Mouse (Mus musculus): ENCODE data around the gene Eme2. TPM values are rescaled to one million over a fixed set of nuclear protein-coding genes. Genes with fewer than 3 reads are reported as not detected.
A peak's percentile ranks its signal among the peaks of the same experiment; 100 is the strongest.

Eme2 gene
- polyA plus RNA-seq, 1 experiment from 2014 or later, result 12.2 TPM

DNA sequence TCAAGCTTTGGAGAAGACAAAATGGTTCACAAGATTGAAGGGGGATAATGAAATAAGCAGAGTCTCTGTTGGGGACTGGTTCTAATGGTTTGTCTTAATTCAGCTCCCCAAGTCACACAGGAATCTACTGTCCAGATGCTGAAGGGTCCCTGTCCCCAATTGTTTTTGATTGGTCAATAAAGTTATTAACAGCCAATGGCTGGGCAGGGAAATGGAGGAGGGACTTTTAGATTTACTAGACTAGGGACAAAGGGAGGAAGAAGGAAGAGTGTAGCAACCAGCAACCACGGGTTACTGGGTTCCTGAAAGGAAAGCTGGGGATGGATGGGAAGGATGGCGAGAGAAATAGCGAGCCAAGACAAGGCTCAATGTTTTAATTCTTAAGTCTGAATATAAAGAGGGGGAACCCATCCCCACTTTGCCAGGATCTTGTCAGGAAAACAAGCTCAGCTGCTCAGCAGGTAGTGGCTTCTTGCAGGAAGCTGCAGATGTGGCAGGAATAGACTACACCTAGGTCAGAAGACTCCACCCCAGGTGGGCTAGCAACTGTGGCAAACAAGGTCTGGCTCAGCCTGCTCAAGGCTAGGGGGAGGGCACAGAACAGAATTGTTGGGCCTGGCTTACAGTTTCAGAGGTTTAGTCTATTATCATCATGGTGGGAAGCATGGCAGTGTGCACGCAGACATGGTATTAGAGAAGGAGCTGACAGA lies 21.0 kb downstream of the Eme2 start:
- Histone ChIP-seq H3K36me3 (ENCODE audit: control insufficient read depth, insufficient read depth) (no peaks in the 10 kb centered on the region), H3K4me3 (ENCODE audit: low read depth, low read length) (no peak overlapping the region), H3K4me2 (ENCODE audit: low read depth, low read length) (no peak overlapping the region), H3K27me3 (ENCODE audit: control insufficient read depth, insufficient read depth, low read depth, low read length) (no peaks in the 10 kb centered on the region), H3K9ac (ENCODE audit: low read depth, low read length) (no peak overlapping the region), H3K27ac (ENCODE audit: low read length) (no peak overlapping the region), H3K4me1 (ENCODE audit: control insufficient read depth, low read depth, low read length) (peaks cover 3% of the 10 kb centered on the region; the same call in 1 of the 2 replicates), H3K9me3 (replicated peaks; ENCODE audit: control insufficient read depth, low read length) (no peaks in the 10 kb centered on the region)
- no peak for ATAC-seq (ENCODE audit: low read depth)
- 48% methylated on average over 4 of the region's 4 CpGs for WGBS (ENCODE audit: insufficient replicate concordance)

DNA sequence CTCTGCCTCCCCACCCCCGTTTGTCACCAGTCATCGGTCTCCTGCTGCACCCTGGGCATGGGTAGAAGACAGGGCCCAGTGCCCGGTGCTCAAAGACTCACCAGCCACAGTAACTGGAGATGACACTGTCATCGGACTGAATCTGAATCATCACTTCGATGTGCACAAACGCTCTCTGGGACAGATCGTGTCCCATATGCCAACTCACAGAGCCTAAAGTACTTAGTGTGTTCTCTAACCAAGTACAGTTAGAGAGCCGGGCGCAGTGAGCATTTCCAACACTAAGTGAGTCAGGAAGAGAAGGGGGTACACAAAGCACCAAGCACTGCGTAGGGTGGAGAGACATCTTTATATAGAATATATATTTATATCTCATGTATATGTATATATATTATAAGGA lies 27.0 kb downstream of the Eme2 start:
- 87% methylated on average over 10 of the region's 10 CpGs for WGBS (ENCODE audit: insufficient replicate concordance)
- Histone ChIP-seq H3K9ac (ENCODE audit: low read depth, low read length) (no peak overlapping the region), H3K27ac (ENCODE audit: low read length) (no peak overlapping the region), H3K4me2 (ENCODE audit: low read depth, low read length) (no peak overlapping the region), H3K4me3 (ENCODE audit: low read depth, low read length) (no peak overlapping the region), H3K4me1 (ENCODE audit: control insufficient read depth, low read depth, low read length) (no peaks in the 10 kb centered on the region), H3K9me3 (replicated peaks; ENCODE audit: control insufficient read depth, low read length) (no peaks in the 10 kb centered on the region), H3K36me3 (ENCODE audit: control insufficient read depth, insufficient read depth) (peaks cover 8% of the 10 kb centered on the region), H3K27me3 (ENCODE audit: control insufficient read depth, insufficient read depth, low read depth, low read length) (no peaks in the 10 kb centered on the region)
- ATAC-seq (ENCODE audit: low read depth), result no peak

DNA sequence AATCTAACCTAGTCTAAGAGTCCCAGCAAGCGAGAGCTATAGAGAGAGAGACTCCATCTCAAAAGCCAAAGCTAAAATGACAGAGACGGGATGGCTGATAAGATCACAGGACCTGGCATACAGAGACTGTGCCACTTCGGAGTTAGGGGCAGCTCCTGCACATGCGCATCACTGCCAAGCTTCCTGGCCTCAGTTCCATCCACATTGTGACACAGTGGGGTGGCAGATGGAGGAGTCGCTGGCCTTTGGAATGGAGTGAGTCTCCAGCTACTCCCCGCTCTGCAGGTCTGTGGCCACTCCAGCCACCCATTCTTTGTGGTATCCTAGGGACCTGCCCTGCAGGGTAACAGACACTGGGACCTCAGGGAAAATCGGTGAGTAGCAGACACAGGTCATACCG lies 29.1 kb downstream of the Eme2 start, which contains the start of gene Igfals:
TSS of gene Igfals (plus strand) at position 222 of the 400 bp plus-strand sequence.
- peaks cover 22% of the 10 kb centered on the region for H3K36me3 ChIP-seq (ENCODE audit: control insufficient read depth, insufficient read depth)
- H3K9me3 ChIP-seq (replicated peaks; ENCODE audit: control insufficient read depth, low read length), result no peaks in the 10 kb centered on the region

DNA sequence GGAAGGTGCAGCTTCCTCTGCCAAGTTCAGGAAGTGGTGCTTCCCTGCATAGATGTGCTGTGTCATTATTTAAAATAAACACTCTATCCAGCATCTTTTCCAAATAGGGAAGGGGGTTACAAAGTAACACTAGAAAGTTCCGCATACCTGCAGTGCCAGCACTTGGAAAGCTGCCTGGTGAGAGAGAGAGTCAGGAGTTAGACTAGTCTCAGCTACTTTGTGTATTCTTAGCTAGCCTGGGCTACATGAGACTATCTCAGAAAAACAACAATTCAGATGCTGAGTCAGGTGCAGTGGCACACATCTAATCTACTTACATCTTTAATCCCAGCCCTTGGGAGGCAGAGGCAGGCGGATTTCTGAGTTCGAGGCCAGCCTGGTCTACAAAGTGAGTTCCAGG lies 33.1 kb downstream of the Eme2 start:
- WGBS (ENCODE audit: insufficient replicate concordance), result 82% methylated on average over 3 of the region's 3 CpGs
- H3K9me3 ChIP-seq (replicated peaks; ENCODE audit: control insufficient read depth, low read length), result no peaks in the 10 kb centered on the region
- H3K4me2 ChIP-seq (ENCODE audit: low read depth, low read length), result no peak overlapping the region
- peaks cover 24% of the 10 kb centered on the region for H3K36me3 ChIP-seq (ENCODE audit: control insufficient read depth, insufficient read depth)
- peaks cover 38% of the 10 kb centered on the region for H3K4me1 ChIP-seq (ENCODE audit: control insufficient read depth, low read depth, low read length)
- H3K27me3 ChIP-seq (ENCODE audit: control insufficient read depth, insufficient read depth, low read depth, low read length), result no peaks in the 10 kb centered on the region
- ATAC-seq (ENCODE audit: low read depth), result no peak
- no peak overlapping the region for H3K4me3 ChIP-seq (ENCODE audit: low read depth, low read length)
- H3K27ac ChIP-seq (ENCODE audit: low read length), result no peak overlapping the region; the same call in 1 of the 2 replicates
- no peak overlapping the region for H3K9ac ChIP-seq (ENCODE audit: low read depth, low read length)

More for the DNA sequence above, 29.1 kb downstream of the Eme2 start, which contains the start of gene Igfals:
- H3K4me3 ChIP-seq (ENCODE audit: low read depth, low read length), result no peak within 1 kb of the TSS
- H3K4me2 ChIP-seq (ENCODE audit: low read depth, low read length), result no peak within 1 kb of the TSS
- 87% methylated on average over 8 of the region's 8 CpGs for WGBS (ENCODE audit: insufficient replicate concordance)
- H3K27ac ChIP-seq (ENCODE audit: low read length), result no peak within 1 kb of the TSS
- peaks cover 2% of the 10 kb centered on the region; the same call in 1 of the 2 replicates for H3K4me1 ChIP-seq (ENCODE audit: control insufficient read depth, low read depth, low read length)
- ATAC-seq (ENCODE audit: low read depth), result no peak
- no peaks in the 10 kb centered on the region for H3K27me3 ChIP-seq (ENCODE audit: control insufficient read depth, insufficient read depth, low read depth, low read length)
- H3K9ac ChIP-seq (ENCODE audit: low read depth, low read length), result no peak within 1 kb of the TSS

DNA sequence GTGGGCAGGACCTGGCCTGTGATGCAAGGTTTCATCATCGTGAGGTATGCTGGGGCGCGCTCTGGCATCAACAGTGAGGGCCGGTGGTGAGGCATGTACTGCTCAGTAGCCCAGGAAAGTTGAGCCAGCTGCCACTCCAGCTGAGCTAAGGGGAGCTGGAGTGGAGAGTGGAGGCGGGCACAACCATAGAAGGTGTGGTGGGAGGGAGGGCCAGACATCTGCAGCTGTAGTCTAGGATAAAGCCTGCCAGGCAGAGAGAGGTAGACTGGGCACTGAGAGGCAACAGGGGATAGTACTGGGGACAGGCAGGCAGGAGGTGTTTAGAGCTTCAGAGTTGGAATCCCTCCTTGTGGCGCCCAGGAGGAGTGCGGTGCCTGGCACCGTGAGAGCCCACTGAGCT lies 34.8 kb downstream of the Eme2 start:
- WGBS (ENCODE audit: insufficient replicate concordance), result 77% methylated on average over 8 of the region's 8 CpGs
- Histone ChIP-seq H3K4me2 (ENCODE audit: low read depth, low read length) (peak overlapping the region; percentile 31), H3K36me3 (ENCODE audit: control insufficient read depth, insufficient read depth) (peaks cover 28% of the 10 kb centered on the region), H3K9me3 (replicated peaks; ENCODE audit: control insufficient read depth, low read length) (no peaks in the 10 kb centered on the region), H3K4me3 (ENCODE audit: low read depth, low read length) (no peak overlapping the region), H3K27ac (ENCODE audit: low read length) (peak overlapping the region; percentile 90), H3K4me1 (ENCODE audit: control insufficient read depth, low read depth, low read length) (peaks cover 44% of the 10 kb centered on the region), H3K9ac (ENCODE audit: low read depth, low read length) (peak overlapping the region; percentile 26), H3K27me3 (ENCODE audit: control insufficient read depth, insufficient read depth, low read depth, low read length) (no peaks in the 10 kb centered on the region)
- peak; percentile 75 for ATAC-seq (ENCODE audit: low read depth)

DNA sequence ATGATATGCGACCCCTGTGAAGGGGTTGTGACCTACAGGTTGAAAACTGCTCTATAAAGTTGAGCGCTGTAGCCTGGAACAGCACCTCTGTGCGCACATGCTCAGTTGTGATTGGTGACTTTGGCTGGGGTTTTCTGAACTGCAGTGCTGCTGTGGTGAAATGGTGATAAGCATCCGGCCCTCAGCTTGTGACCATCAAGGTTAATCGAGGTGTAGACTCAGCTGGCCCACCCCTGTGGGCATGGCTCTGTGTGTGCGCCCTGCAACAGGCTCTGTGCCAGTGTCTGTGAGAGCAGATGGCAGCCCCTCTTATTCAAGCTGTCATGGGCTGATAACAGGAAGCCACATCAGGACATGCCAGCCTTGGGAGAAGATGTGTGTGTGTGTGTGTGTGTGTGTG lies 35.9 kb downstream of the Eme2 start:
- Histone ChIP-seq H3K9me3 (replicated peaks; ENCODE audit: control insufficient read depth, low read length) (no peaks in the 10 kb centered on the region), H3K36me3 (ENCODE audit: control insufficient read depth, insufficient read depth) (peaks cover 29% of the 10 kb centered on the region), H3K4me2 (ENCODE audit: low read depth, low read length) (peak overlapping the region; percentile 46), H3K4me3 (ENCODE audit: low read depth, low read length) (no peak overlapping the region), H3K27me3 (ENCODE audit: control insufficient read depth, insufficient read depth, low read depth, low read length) (no peaks in the 10 kb centered on the region), H3K27ac (ENCODE audit: low read length) (peak overlapping the region; percentile 77), H3K4me1 (ENCODE audit: control insufficient read depth, low read depth, low read length) (peaks cover 44% of the 10 kb centered on the region), H3K9ac (ENCODE audit: low read depth, low read length) (no peak overlapping the region)
- peak; percentile 95 for ATAC-seq (ENCODE audit: low read depth)
- 40% methylated on average over 6 of the region's 6 CpGs for WGBS (ENCODE audit: insufficient replicate concordance)

DNA sequence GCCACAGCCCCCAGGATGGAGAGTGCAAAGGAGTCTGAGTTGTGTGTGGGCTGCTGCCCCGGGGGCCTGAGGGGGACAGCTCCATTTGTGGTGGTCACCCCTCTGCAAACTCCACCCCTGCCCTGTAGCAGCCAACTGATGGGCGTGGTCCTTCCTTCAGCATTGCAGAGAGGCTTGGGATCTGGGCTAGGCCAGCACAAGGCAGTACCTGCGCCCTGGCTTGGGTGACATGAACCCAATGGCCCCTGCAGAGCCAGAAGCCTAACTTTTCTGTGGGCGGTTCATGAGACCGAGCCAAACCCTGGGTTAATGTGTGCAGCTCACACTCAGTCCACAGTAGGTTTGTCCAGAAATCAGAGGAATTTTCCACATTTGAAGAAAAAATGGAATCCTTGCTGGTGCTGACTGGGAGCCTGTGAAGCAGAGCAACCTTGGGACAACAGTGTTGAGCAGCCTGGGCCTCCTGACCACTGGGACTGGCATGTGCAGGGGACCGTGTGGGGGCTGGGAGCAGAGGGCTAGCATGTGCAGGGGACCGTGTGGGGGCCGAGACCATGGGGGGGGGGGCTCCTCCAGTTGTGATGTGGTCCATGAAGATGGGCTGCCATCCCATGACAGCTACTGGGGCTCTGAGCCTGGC lies 36.9 kb downstream of the Eme2 start:
- H3K9me3 ChIP-seq (replicated peaks; ENCODE audit: control insufficient read depth, low read length), result no peaks in the 10 kb centered on the region
- peak overlapping the region; percentile 46 for H3K4me2 ChIP-seq (ENCODE audit: low read depth, low read length)
- 68% methylated on average over 8 of the region's 8 CpGs for WGBS (ENCODE audit: insufficient replicate concordance)
- peak overlapping the region; percentile 77 for H3K27ac ChIP-seq (ENCODE audit: low read length)
- H3K27me3 ChIP-seq (ENCODE audit: control insufficient read depth, insufficient read depth, low read depth, low read length), result no peaks in the 10 kb centered on the region
- peaks cover 36% of the 10 kb centered on the region for H3K36me3 ChIP-seq (ENCODE audit: control insufficient read depth, insufficient read depth)
- peaks cover 44% of the 10 kb centered on the region for H3K4me1 ChIP-seq (ENCODE audit: control insufficient read depth, low read depth, low read length)
- peak; percentile 12; the same call in 1 of the 2 replicates for ATAC-seq (ENCODE audit: low read depth)
- H3K4me3 ChIP-seq (ENCODE audit: low read depth, low read length), result peak overlapping the region; percentile 6; the same call in 1 of the 2 replicates
- H3K9ac ChIP-seq (ENCODE audit: low read depth, low read length), result peak overlapping the region; percentile 27

DNA sequence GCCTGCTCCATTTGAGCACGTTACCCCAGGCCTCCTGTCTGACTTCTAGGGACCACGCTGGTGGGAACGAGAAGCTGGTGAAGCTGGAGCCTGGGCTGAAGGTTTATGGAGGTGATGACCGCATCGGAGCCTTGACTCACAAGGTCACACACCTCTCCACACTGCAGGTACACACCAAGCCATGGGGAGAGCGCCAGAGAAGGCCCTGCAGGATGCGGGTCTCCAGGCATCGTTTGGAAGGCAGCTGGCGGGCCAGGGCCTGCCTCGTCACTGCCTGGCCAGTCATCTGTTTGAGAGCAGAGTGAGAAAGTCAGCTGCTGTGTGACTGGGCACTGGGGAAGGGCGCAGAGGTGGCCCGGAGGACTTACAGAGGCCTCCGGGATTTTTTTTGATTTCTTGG lies 38.3 kb downstream of the Eme2 start:
- Histone ChIP-seq H3K4me3 (ENCODE audit: low read depth, low read length) (no peak overlapping the region), H3K9me3 (replicated peaks; ENCODE audit: control insufficient read depth, low read length) (no peaks in the 10 kb centered on the region), H3K4me2 (ENCODE audit: low read depth, low read length) (no peak overlapping the region), H3K27me3 (ENCODE audit: control insufficient read depth, insufficient read depth, low read depth, low read length) (no peaks in the 10 kb centered on the region), H3K4me1 (ENCODE audit: control insufficient read depth, low read depth, low read length) (peaks cover 47% of the 10 kb centered on the region), H3K36me3 (ENCODE audit: control insufficient read depth, insufficient read depth) (peaks cover 34% of the 10 kb centered on the region), H3K27ac (ENCODE audit: low read length) (no peak overlapping the region; the same call in 1 of the 2 replicates), H3K9ac (ENCODE audit: low read depth, low read length) (no peak overlapping the region)
- WGBS (ENCODE audit: insufficient replicate concordance), result 88% methylated on average over 13 of the region's 13 CpGs
- ATAC-seq (ENCODE audit: low read depth), result no peak

Measured in liver, embryonic 16.5 days (tissue).